Mouse (Mus musculus) midbrain, embryonic 16.5 days (tissue): ENCODE measurements at regions not wholly inside any gene's neighbourhood (a gene's known extent, or its start where the extent isn't known, plus 50 kb on each side); places are given as distances from the start of the nearest gene placed in this dataset.

Experiments
- ATAC-seq: fragments of 200-750 bp; cut with Nextera tagmentation; 2 replicates; pipeline ENCODE4 v1.8.0; 2017; ENCODE audit warnings: moderate TSS enrichment
- H3K27ac ChIP-seq: fragments of 300-500 bp; sonication (generic); 2 replicates; pipeline ENCODE4 v1.5.1; 2014; ENCODE audit warnings: mild to moderate bottlenecking, low read length, mixed read lengths
- H3K27me3 ChIP-seq: fragments of 300-500 bp; sonication (generic); 2 replicates; pipeline ENCODE4 v1.6.1; 2014; ENCODE audit warnings: low read depth, low read length, mixed read lengths; ENCODE audit not compliant: control insufficient read depth, insufficient read depth
- H3K36me3 ChIP-seq: fragments of 300-500 bp; sonication (generic); 2 replicates; pipeline ENCODE4 v1.6.1; 2014; ENCODE audit warnings: mild to moderate bottlenecking, low read length, moderate library complexity, mixed read lengths; ENCODE audit not compliant: control insufficient read depth, insufficient read depth
- H3K4me1 ChIP-seq: fragments of 300-500 bp; sonication (generic); 2 replicates; pipeline ENCODE4 v1.6.1; 2014; ENCODE audit warnings: mild to moderate bottlenecking, low read length, mixed read lengths; ENCODE audit not compliant: control insufficient read depth, insufficient read depth
- H3K4me2 ChIP-seq: fragments of 300-500 bp; sonication (generic); 2 replicates; pipeline ENCODE4 v1.6.1; 2014; ENCODE audit warnings: mild to moderate bottlenecking, low read length, mixed read lengths
- H3K4me3 ChIP-seq: fragments of 300-500 bp; sonication (generic); 2 replicates; pipeline ENCODE4 v1.5.1; 2014; ENCODE audit warnings: low read depth, mild to moderate bottlenecking, low read length, moderate library complexity, mixed read lengths
- H3K9ac ChIP-seq: fragments of 300-500 bp; sonication (generic); 2 replicates; pipeline ENCODE4 v1.6.1; 2014; ENCODE audit warnings: low read depth, low read length, mixed read lengths
- H3K9me3 ChIP-seq: fragments of 300-500 bp; sonication (generic); replicated peaks from 2 replicates; pipeline ENCODE4 v1.6.1; 2014; ENCODE audit warnings: mild to moderate bottlenecking, low read length, mixed read lengths; ENCODE audit not compliant: control insufficient read depth, poor library complexity, severe bottlenecking
- WGBS: fragments of 180-500 bp; shearing (Covaris S2); extraction: QIAGEN DNeasy Blood & Tissue Kit; methylation state at CpG from one replicate; pipeline ENCODE4 v1.1.7; 2014; 5-methylcytosine and 5-hydroxymethylcytosine counted together

DNA sequence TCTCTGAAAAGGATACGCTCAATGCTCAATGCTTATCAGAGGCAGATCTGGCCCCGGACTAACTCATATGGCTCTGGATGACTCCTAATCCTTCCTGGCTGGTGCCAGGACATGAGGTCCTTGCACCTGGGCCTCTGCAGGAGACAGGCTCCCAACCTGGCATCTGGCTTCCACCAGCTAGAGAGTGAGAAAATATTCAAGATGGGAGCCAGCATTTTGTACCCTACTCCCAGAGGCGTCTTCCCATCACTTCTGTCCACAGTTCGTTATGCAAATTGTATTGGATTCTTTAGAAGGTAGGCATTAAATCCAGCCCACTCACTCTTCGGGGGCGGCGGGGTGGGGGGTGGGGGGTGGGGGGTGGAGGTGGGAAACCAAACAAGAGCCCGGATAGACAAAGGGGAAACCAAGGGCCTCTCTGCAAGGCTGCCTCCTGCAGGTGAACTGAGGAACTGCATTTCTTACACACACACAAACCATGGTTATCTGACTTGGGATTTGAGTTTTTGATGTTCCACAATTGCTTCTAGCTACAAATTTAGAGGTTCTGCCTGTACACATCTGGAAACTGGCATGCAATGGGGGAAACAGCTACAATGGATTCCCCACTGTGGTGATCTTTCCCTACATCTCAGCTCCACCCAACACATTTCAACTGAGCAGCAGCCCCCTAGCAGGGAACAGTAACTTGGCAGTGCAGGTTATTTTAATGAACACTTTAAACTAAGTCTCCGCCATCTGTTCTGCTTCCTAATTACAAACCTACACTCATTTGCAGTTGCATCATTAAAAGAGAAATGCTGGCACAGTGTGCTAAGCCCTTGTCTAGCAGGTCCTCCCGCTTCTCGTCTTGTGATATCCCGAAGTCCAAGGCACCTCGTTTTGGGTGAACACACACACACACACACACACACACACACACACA, 390.2 kb downstream of the Med10 start:
- Histone ChIP-seq H3K4me3 (no peak overlapping the region), H3K9me3 (no peaks in the 10 kb centered on the region), H3K9ac (no peak overlapping the region), H3K4me1 (peaks cover 7% of the 10 kb centered on the region), H3K36me3 (no peaks in the 10 kb centered on the region), H3K27me3 (no peaks in the 10 kb centered on the region), H3K4me2 (no peak overlapping the region), H3K27ac (peak overlapping the region; percentile 54)
- peak; percentile 73 for ATAC-seq
- WGBS: 68% methylated on average over 13 of the region's 13 CpGs

GRCm38 (mm10) chr13:70193270-70193669, 391.1 kb downstream of the Med10 start:
- 79% methylated on average over 9 of the region's 9 CpGs for WGBS
- H3K9ac ChIP-seq: no peak overlapping the region
- H3K4me3 ChIP-seq: no peak overlapping the region
- no peaks in the 10 kb centered on the region for H3K9me3 ChIP-seq
- no peaks in the 10 kb centered on the region for H3K27me3 ChIP-seq
- no peak overlapping the region for H3K4me2 ChIP-seq
- H3K27ac ChIP-seq: 0 out of 2 replicates have a peak overlapping the region, but pooled peaks have one; percentile 14
- peaks cover 7% of the 10 kb centered on the region for H3K4me1 ChIP-seq
- H3K36me3 ChIP-seq: no peaks in the 10 kb centered on the region
- ATAC-seq: no peak

DNA sequence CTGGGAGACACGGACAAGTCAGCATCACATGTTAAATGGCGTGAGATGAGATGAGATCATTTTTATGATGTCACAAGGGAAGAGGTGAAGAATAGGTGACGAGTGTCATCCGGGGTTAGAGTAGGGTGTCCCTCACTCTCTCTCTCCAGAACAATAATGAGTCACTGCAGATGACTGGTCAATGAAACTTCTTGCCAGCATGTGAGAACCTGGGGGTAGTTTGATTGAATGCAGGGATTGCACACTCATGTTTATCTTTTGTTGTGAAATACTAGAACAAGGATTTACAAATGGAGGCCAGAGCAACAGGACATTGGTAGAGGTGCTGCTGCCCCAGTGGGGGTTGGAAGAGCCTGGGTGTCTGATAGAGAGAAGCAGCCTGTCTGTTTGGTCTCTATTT, 393.7 kb downstream of the Med10 start:
- Histone ChIP-seq H3K9me3 (no peaks in the 10 kb centered on the region), H3K9ac (no peak overlapping the region), H3K4me1 (peaks cover 7% of the 10 kb centered on the region), H3K36me3 (no peaks in the 10 kb centered on the region), H3K27ac (no peak overlapping the region), H3K27me3 (no peaks in the 10 kb centered on the region), H3K4me2 (no peak overlapping the region), H3K4me3 (no peak overlapping the region)
- no peak for ATAC-seq
- WGBS: 92% methylated on average over 4 of the region's 4 CpGs

DNA sequence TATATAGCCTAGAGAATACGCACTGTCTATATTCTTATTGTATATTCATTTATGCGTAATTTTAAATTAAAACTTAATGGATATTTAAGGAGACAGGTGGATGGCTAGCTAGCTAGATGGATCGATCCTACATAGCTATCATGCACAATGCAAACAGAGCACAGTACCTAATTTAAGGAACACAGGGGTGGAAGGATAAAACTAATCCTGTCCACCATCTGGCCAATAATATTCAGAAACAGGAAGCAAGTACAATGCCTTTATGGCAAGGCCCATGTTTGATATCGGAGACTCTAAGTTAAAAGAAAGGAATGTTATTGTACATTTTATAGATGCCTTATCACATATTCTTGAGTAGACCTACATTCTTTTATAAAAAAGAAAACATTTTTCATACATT, 396.4 kb downstream of the Med10 start:
- H3K9me3 ChIP-seq: no peaks in the 10 kb centered on the region
- H3K4me1 ChIP-seq: peaks cover 7% of the 10 kb centered on the region
- no peaks in the 10 kb centered on the region for H3K27me3 ChIP-seq
- 80% methylated on average over 4 of the region's 4 CpGs for WGBS
- no peak overlapping the region for H3K27ac ChIP-seq
- H3K4me2 ChIP-seq: no peak overlapping the region
- no peak overlapping the region for H3K4me3 ChIP-seq
- H3K9ac ChIP-seq: no peak overlapping the region
- H3K36me3 ChIP-seq: no peaks in the 10 kb centered on the region
- ATAC-seq: no peak

DNA sequence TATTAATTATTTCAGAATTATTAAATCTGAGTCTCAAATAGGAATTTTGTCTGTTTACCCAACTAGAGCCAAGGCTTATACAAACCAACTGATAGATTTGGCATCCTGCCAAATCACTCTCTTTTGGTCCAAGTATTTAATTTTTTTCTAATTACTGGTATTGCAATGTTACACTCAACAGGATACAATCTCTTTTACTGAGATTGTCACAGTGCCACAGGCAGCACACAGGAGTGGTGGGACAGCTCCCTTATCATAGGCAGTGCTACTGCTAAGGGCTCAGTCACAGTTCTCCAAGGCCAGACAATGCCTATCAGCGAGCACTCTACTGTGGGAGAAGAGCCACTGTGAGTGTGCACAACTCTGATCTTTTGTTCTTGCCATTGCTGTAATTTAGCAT, 396.9 kb downstream of the Med10 start:
- peak; percentile 42; the same call in 1 of the 2 replicates for ATAC-seq
- H3K27ac ChIP-seq: no peak overlapping the region
- H3K4me1 ChIP-seq: peaks cover 7% of the 10 kb centered on the region
- no peaks in the 10 kb centered on the region for H3K27me3 ChIP-seq
- no peak overlapping the region for H3K4me2 ChIP-seq
- 79% methylated on average over 1 of the region's 1 CpGs for WGBS
- H3K9me3 ChIP-seq: no peaks in the 10 kb centered on the region
- no peak overlapping the region for H3K9ac ChIP-seq
- H3K36me3 ChIP-seq: no peaks in the 10 kb centered on the region
- H3K4me3 ChIP-seq: no peak overlapping the region

DNA sequence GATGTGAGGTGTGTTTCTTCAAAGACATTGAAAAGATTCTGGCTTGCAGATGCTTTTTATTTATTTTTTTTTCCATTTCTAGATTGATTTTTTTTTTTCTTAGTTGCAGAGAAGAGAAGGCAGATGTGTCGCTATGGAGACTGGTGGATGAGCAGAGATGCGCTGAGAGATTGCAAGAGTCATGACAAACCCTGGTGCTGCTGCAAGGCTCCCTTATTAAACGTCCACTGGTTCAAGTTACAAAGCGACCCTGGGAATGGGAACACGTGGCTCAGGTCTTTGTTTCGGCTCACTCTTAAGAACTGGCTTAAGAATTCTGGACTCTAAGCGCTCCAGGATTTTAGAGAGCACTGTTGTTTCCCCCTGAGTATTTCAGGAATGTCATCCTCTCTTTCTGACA, 403.1 kb downstream of the Med10 start:
- Histone ChIP-seq H3K36me3 (no peaks in the 10 kb centered on the region), H3K4me2 (no peak overlapping the region), H3K4me1 (peaks cover 3% of the 10 kb centered on the region), H3K9ac (no peak overlapping the region), H3K27me3 (no peaks in the 10 kb centered on the region), H3K4me3 (no peak overlapping the region), H3K27ac (no peak overlapping the region; the same call in 1 of the 2 replicates), H3K9me3 (no peaks in the 10 kb centered on the region)
- 17% methylated on average over 7 of the region's 7 CpGs for WGBS
- no peak for ATAC-seq

DNA sequence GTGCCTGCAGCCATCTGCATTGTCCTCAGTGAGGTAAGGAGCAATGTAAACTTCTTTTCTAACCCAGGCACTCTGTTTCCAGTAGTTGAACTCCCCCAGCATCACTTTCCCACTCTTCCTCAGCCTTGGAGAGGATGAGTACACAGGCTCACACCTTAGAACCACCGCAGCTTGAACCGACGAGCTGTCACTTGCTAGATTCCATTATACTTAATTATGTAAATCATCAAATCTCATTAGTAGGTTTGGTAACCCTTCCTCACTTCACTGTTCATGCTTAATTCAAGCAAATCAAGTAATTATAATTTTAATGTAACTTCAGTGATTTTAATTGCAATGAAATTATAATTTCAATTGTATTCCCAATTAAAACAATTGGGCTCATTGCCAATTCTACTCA, 408.0 kb downstream of the Med10 start:
- Histone ChIP-seq H3K9ac (no peak overlapping the region), H3K36me3 (no peaks in the 10 kb centered on the region), H3K9me3 (no peaks in the 10 kb centered on the region), H3K4me2 (no peak overlapping the region), H3K27ac (no peak overlapping the region), H3K4me1 (peaks cover under 1% of the 10 kb centered on the region), H3K4me3 (no peak overlapping the region), H3K27me3 (no peaks in the 10 kb centered on the region)
- 52% methylated on average over 3 of the region's 3 CpGs for WGBS
- no peak for ATAC-seq

GRCm38 (mm10) chr13:70213017-70213416, 410.8 kb downstream of the Med10 start:
- peaks cover 21% of the 10 kb centered on the region for H3K4me1 ChIP-seq
- H3K27me3 ChIP-seq: no peaks in the 10 kb centered on the region
- H3K36me3 ChIP-seq: no peaks in the 10 kb centered on the region
- H3K4me2 ChIP-seq: no peak overlapping the region
- WGBS: 96% methylated on average over 3 of the region's 3 CpGs
- no peak overlapping the region for H3K9ac ChIP-seq
- no peak for ATAC-seq
- H3K9me3 ChIP-seq: no peaks in the 10 kb centered on the region
- H3K4me3 ChIP-seq: no peak overlapping the region
- H3K27ac ChIP-seq: no peak overlapping the region

GRCm38 (mm10) chr13:70213622-70214021, 411.4 kb downstream of the Med10 start:
- no peaks in the 10 kb centered on the region for H3K27me3 ChIP-seq
- H3K4me2 ChIP-seq: no peak overlapping the region
- H3K36me3 ChIP-seq: no peaks in the 10 kb centered on the region
- WGBS: 63% methylated on average over 2 of the region's 2 CpGs
- H3K9me3 ChIP-seq: no peaks in the 10 kb centered on the region
- no peak for ATAC-seq
- H3K4me1 ChIP-seq: peaks cover 21% of the 10 kb centered on the region
- H3K4me3 ChIP-seq: no peak overlapping the region
- no peak overlapping the region for H3K27ac ChIP-seq
- no peak overlapping the region for H3K9ac ChIP-seq
